Mouse (Mus musculus) G1E (cell line): ENCODE results near the gene Vmn2r88.

Experiments used
- CTCF ChIP-seq: IDR thresholded peaks from 2 replicates; pipeline ENCODE4 v1.5.1; 2012; ENCODE audit warnings: low read depth, low read length, inconsistent platforms, mixed read lengths
- TAL1 ChIP-seq: conservative IDR thresholded peaks from 2 replicates; pipeline ENCODE4 v1.6.1; 2012; ENCODE audit warnings: low read depth, low read length, inconsistent platforms, mixed read lengths

GRCm38 (mm10) chr14:51410520-51410919 is at the start of gene Vmn2r88:
- TF ChIP-seq CTCF (no peak), TAL1 (no peak)
